Mouse (Mus musculus): Measurements from ENCODE around the gene Cdc42bpb. TPM values are rescaled to one million over a fixed set of nuclear protein-coding genes. Genes with fewer than 3 reads are reported as not detected.
A peak's percentile ranks its signal among the peaks of the same experiment; 100 is the strongest.

The Cdc42bpb gene
- polyA plus RNA-seq, 1 experiment from 2014 or later = 27.7 TPM

DNA sequence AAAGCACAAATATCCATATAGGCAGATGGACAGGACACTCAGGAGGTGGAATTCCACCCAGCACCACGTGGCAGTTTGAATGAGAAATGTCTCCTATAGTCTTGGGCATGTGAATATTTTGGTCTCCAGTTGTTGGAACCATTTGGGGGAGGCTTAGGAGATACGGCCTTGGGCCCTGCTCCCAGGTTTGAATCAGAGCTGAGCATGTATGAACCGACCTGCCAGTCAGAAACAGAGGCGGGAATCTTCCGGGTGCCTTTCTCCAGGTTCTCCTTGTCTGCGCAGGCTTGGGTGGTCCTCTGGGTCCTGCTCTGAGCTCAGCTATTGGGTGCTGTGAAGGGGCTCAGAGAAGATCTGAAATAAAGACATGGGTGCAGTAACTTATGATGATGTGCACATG is 16.5 kb upstream of the Cdc42bpb start:
- no peak for DNase-seq (ENCODE audit: low spot score)
- H3K36me3 ChIP-seq (ENCODE audit: insufficient read depth, low read length) = no peaks in the 10 kb centered on the region
- no peak overlapping the region for H3K4me2 ChIP-seq (ENCODE audit: low read length)
- no peak for TF ChIP-seq CTCF (IDR thresholded peaks at IDR 0.05; ENCODE audit: low read depth)
- WGBS = 90% methylated on average over 6 of the region's 6 CpGs
- H3K4me1 ChIP-seq (replicated peaks; ENCODE audit: insufficient read depth, low read length) = no peaks in the 10 kb centered on the region
- no peak overlapping the region for H3K9ac ChIP-seq (ENCODE audit: low read depth, low read length)
- no peak overlapping the region for H3K4me3 ChIP-seq (replicated peaks; ENCODE audit: low read depth, low read length)
- no peak overlapping the region for H3K27ac ChIP-seq
- no peaks in the 10 kb centered on the region for H3K27me3 ChIP-seq (ENCODE audit: insufficient read depth, low read length)
- no peak for ATAC-seq (replicated peaks; ENCODE audit: low FRiP score, low read depth)
- no peaks in the 10 kb centered on the region for H3K9me3 ChIP-seq (replicated peaks; ENCODE audit: low read length)

DNA sequence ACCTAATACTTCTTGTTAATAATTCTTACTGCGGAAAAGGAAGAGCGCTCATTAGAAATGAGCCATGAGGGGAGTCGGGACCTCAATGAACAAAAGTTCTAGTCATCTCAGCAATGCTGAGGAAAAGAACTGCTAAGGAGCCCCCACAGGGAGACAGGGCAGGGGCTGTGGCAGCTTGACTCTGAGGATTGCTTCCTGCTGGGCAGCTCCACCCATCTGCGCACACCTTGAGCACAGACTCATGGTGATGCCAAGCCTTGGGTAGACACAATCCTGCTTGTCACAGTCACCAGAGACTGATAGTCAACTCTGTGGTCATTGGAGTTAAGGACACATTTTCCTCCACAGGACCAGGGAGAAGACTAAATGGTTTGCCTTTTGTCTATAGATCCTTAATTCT is 9.6 kb upstream of the Cdc42bpb start:
- no peaks in the 10 kb centered on the region for H3K27me3 ChIP-seq (ENCODE audit: insufficient read depth, low read length)
- WGBS = 79% methylated on average over 4 of the region's 4 CpGs
- no peak overlapping the region for H3K9ac ChIP-seq (ENCODE audit: low read depth, low read length)
- DNase-seq (ENCODE audit: low spot score) (no peak), ATAC-seq (replicated peaks; ENCODE audit: low FRiP score, low read depth) (no peak)
- no peaks in the 10 kb centered on the region for H3K9me3 ChIP-seq (replicated peaks; ENCODE audit: low read length)
- H3K4me3 ChIP-seq (replicated peaks; ENCODE audit: low read depth, low read length) = no peak overlapping the region
- H3K36me3 ChIP-seq (ENCODE audit: insufficient read depth, low read length) = no peaks in the 10 kb centered on the region
- peaks cover 6% of the 10 kb centered on the region for H3K4me1 ChIP-seq (replicated peaks; ENCODE audit: insufficient read depth, low read length)
- peak overlapping the region; percentile 73; the same call in 1 of the 2 replicates for H3K27ac ChIP-seq
- no peak overlapping the region for H3K4me2 ChIP-seq (ENCODE audit: low read length)
- TF ChIP-seq CTCF (IDR thresholded peaks at IDR 0.05; ENCODE audit: low read depth) = no peak

DNA sequence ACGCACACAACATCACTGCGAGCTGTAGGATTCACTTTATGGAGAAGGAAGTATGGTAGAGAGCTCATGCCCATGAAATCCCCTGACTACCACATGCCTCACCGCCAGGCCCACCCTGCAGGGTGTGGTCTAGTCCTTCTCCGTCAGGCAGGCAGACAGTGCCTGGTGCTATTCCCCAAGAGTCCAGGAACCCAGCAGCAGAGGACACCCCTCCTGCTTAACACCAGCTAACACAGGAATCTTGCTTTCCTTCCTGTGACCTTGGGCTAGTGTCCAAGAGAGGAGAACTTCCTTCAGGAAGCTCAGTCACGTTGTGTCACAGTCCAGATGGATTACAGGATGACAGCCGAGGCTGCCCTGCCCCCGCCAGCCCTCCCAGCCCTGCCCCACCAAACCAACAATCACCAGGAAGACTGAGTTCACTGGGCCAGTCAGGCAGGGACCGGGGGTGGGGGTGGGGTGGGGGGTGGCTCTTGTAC is 9.2 kb upstream of the Cdc42bpb start:
- Histone ChIP-seq H3K9ac (ENCODE audit: low read depth, low read length) (no peak overlapping the region), H3K4me3 (replicated peaks; ENCODE audit: low read depth, low read length) (no peak overlapping the region), H3K27me3 (ENCODE audit: insufficient read depth, low read length) (no peaks in the 10 kb centered on the region), H3K4me2 (ENCODE audit: low read length) (no peak overlapping the region), H3K27ac (peak overlapping the region; percentile 73), H3K9me3 (replicated peaks; ENCODE audit: low read length) (no peaks in the 10 kb centered on the region), H3K4me1 (replicated peaks; ENCODE audit: insufficient read depth, low read length) (peaks cover 6% of the 10 kb centered on the region), H3K36me3 (ENCODE audit: insufficient read depth, low read length) (no peaks in the 10 kb centered on the region)
- TF ChIP-seq CTCF (IDR thresholded peaks at IDR 0.05; ENCODE audit: low read depth) = no peak
- ATAC-seq (replicated peaks; ENCODE audit: low FRiP score, low read depth) (peak; percentile 91), DNase-seq (ENCODE audit: low spot score) (peak; percentile 81)
- WGBS = 32% methylated on average over 8 of the region's 8 CpGs

DNA sequence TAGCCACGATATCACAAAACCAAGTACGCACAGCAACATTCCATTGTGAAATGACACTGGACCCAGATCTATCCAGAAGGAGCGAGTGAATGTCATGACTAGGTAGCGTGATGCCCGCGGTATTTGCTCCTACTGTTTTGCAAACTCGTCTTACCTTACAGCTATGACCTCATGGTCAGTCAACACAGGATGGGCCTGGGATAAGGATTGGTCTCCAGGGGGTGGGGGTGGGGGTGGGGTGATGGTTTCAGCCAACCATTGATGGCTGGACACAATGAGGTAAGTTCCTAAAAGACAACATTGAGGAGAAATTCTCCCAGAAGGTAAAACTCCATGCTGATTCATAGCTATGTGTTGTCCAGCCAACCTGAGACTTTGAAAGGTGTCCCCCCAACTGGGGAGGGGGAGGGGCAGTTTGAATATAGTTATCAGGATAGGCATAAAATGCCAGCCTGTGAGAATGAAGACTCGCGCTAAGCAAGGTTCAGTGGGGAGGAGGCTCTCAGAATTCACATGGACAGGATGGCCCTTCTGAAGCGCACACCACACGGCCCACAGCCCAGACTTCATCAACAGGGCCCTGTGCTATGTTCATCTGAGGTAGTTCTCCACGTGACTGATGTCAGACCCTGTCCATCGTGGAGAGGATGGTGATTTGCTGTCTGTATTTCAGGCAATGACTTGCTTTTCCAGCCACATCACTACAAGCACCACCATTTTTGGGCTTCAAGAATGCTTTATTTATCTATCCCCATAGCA is 8.5 kb upstream of the Cdc42bpb start:
- TF ChIP-seq CTCF (IDR thresholded peaks at IDR 0.05; ENCODE audit: low read depth) = no peak
- no peaks in the 10 kb centered on the region for H3K9me3 ChIP-seq (replicated peaks; ENCODE audit: low read length)
- H3K27me3 ChIP-seq (ENCODE audit: insufficient read depth, low read length) = no peaks in the 10 kb centered on the region
- no peak overlapping the region for H3K9ac ChIP-seq (ENCODE audit: low read depth, low read length)
- 74% methylated on average over 13 of the region's 13 CpGs for WGBS
- peak; percentile 33 for ATAC-seq (replicated peaks; ENCODE audit: low FRiP score, low read depth)
- no peak overlapping the region for H3K4me2 ChIP-seq (ENCODE audit: low read length)
- H3K4me3 ChIP-seq (replicated peaks; ENCODE audit: low read depth, low read length) = no peak overlapping the region
- DNase-seq (ENCODE audit: low spot score) = no peak
- H3K36me3 ChIP-seq (ENCODE audit: insufficient read depth, low read length) = no peaks in the 10 kb centered on the region
- peaks cover 6% of the 10 kb centered on the region for H3K4me1 ChIP-seq (replicated peaks; ENCODE audit: insufficient read depth, low read length)
- peak overlapping the region; percentile 73 for H3K27ac ChIP-seq

DNA sequence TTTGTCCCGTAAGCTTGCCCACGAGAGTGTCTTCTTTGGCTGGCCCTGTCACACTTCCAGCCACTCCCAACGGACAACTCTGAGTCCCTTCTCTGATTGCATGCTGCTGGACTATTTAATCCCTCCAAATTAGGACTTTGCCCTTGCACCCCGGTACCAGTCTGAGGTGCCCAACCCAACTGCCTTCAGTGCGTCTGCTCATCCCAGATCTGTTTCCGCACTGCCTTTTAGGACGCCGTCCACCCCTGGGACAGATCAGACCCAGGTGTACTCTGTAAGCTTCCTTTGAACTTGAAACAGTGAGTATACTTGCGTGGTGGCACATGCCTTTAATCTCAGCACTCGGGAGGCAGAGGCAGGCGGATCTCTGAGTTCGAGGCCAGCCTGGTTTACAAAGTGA is 1.3 kb upstream of the Cdc42bpb start:
- TF ChIP-seq CTCF (IDR thresholded peaks at IDR 0.05; ENCODE audit: low read depth) = no peak
- Histone ChIP-seq H3K27ac (no peak overlapping the region), H3K9ac (ENCODE audit: low read depth, low read length) (no peak overlapping the region)

DNA sequence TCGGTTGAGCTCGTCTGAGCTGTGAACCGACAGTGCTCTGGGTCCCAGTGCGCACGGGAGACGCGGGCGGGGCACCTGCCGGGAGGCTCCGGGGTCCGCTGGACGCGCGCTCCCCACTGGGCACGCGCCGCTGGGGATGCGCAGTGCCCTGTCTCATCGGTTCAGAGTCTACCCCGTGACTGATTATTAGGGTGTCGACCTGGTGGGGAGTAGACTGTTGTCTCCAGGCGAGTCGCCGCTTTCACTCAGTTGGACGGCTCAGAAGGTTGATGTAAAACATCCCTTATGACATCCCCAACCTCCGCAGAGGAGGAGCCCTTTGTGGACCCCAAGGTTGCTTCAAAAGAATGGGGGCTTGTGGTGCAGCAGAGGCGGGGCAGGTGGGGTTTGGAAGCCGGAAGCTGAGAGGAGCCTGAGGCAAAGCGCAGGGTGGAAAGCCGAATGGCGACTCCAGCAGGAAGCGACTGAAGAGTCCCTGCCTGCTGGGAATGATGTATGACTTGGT is 520 bp upstream of the Cdc42bpb start:
- Histone ChIP-seq H3K9me3 (replicated peaks; ENCODE audit: low read length) (no peaks in the 10 kb centered on the region), H3K4me1 (replicated peaks; ENCODE audit: insufficient read depth, low read length) (peaks cover 10% of the 10 kb centered on the region; the same call in 1 of the 2 replicates), H3K9ac (ENCODE audit: low read depth, low read length) (peak overlapping the region; percentile 90), H3K27me3 (ENCODE audit: insufficient read depth, low read length) (no peaks in the 10 kb centered on the region), H3K4me3 (replicated peaks; ENCODE audit: low read depth, low read length) (peak overlapping the region; percentile 89), H3K36me3 (ENCODE audit: insufficient read depth, low read length) (no peaks in the 10 kb centered on the region), H3K27ac (peak overlapping the region; percentile 96), H3K4me2 (ENCODE audit: low read length) (peak overlapping the region; percentile 88)
- under 1% methylated on average over 32 of the region's 32 CpGs for WGBS
- TF ChIP-seq CTCF (IDR thresholded peaks at IDR 0.05; ENCODE audit: low read depth) = no peak
- DNase-seq (ENCODE audit: low spot score) (peak; percentile 61), ATAC-seq (replicated peaks; ENCODE audit: low FRiP score, low read depth) (no peak)

More for the DNA sequence above, 1.3 kb upstream of the Cdc42bpb start:
- ATAC-seq (replicated peaks; ENCODE audit: low FRiP score, low read depth) (no peak), DNase-seq (ENCODE audit: low spot score) (no peak)
- no peaks in the 10 kb centered on the region for H3K27me3 ChIP-seq (ENCODE audit: insufficient read depth, low read length)
- peaks cover 10% of the 10 kb centered on the region; the same call in 1 of the 2 replicates for H3K4me1 ChIP-seq (replicated peaks; ENCODE audit: insufficient read depth, low read length)
- 76% methylated on average over 12 of the region's 12 CpGs for WGBS
- no peaks in the 10 kb centered on the region for H3K9me3 ChIP-seq (replicated peaks; ENCODE audit: low read length)
- no peak overlapping the region; the same call in 1 of the 2 replicates for H3K4me3 ChIP-seq (replicated peaks; ENCODE audit: low read depth, low read length)
- no peaks in the 10 kb centered on the region for H3K36me3 ChIP-seq (ENCODE audit: insufficient read depth, low read length)
- peak overlapping the region; percentile 88 for H3K4me2 ChIP-seq (ENCODE audit: low read length)
